Mouse (Mus musculus): Measurements from ENCODE around the gene Bcas3.

GRCm38 (mm10) chr11:85769740-85770139 is 416.8 kb downstream of the Bcas3 start:
- no peak for TF ChIP-seq CTCF (IDR thresholded peaks at IDR 0.05; ENCODE audit: extremely low read depth, insufficient read depth, insufficient read length, insufficient replicate concordance)
- TF ChIP-seq POLR2A (IDR thresholded peaks at IDR 0.05; ENCODE audit: low read depth, low read length), result no peak
